Mouse (Mus musculus) heart, postnatal 0 days (tissue): ENCODE results near the gene Sdr42e1.

Experiments
- CTCF ChIP-seq: IDR thresholded peaks from 2 replicates; pipeline ENCODE4 v1.5.1; 2016; ENCODE audit warnings: antibody characterized with exemption, control low read depth, low read depth
- EP300 ChIP-seq: IDR thresholded peaks from 2 replicates; pipeline ENCODE4 v1.6.1; 2016; ENCODE audit warnings: antibody characterized with exemption, low read depth

- TF ChIP-seq EP300: no peak
- no peak for TF ChIP-seq CTCF
Observed at GRCm38 (mm10) chr8:117714604-117715003, 41.1 kb upstream of the Sdr42e1 start.
